In the genomic region with DNA sequence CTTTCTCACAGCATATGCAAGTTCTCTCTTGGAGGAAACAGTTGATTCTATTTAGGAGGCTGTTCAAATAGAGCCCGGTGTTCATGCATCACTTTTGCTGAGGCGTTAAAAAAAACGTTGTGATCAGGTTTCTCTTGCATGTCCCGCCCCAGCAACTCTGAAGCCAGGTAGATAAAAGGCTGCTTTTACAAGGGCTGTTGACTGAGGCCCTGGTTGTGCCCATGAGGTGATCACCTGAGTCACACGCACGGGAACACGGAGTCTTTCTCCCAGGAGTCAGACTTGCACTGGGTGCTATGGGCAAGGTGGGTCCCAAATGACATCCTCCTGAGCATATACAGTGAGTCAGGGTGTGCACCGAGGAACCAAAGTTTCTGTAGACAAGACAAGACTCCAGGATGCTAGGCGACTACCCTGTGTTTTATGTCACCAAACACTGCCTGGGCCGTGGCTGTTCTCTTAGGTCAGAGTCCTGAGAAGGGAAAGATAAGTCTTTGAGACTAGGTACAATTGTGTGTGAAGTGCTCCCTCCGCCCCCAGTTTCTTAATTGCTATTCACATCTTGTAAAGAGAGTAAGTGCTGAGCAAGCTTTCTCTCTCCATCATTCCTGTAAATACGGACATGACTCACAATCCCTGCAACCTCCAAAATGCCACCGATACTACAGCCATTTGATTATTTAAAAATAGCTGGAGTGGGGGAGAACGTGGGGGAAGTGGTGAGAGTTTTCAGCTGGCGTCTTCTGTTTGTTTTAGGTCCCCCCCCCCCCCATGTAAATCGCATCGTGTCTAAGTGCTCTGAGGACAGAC, we compare ENCODE assay signal across 25 mouse cellular contexts. TPM values are rescaled to one million over a fixed set of nuclear protein-coding genes. Genes with fewer than 3 reads are reported as not detected.
DNase-seq lines count a peak whose midpoint lies in the region; ATAC-seq and TF ChIP-seq lines count a peak whose summit lies in the region.
"Had no signal": no experiment of that assay in that cellular context is flagged by ENCODE, and none has a peak within 500 bp of the region (broad histone marks: within the 10 kb centered on the region; RNA-seq: fewer than 3 reads in every experiment).

No protein-coding gene starts in this region.

- no peak overlapping the region for H3K4me3 ChIP-seq in lung, embryonic 14.5 days (ENCODE audit: low read depth, low read length)
- no peak overlapping the region for H3K4me3 ChIP-seq in midbrain, postnatal 0 days (ENCODE audit: low read depth, low read length)
- H3K4me3 ChIP-seq: hindbrain, embryonic 12.5 days; lung, embryonic 15.5 days; midbrain, embryonic 10.5 days had no signal

- ATAC-seq in lung, embryonic 14.5 days (ENCODE audit: insufficient read depth) = 0 out of 2 replicates have a peak, but pooled peaks have one; percentile 44
- ATAC-seq in midbrain, postnatal 0 days (ENCODE audit: low FRiP score) = no peak
- ATAC-seq: activated CD4-positive, CD25-positive, alpha-beta regulatory T cell, adult 4 months; forebrain, embryonic 14.5 days; midbrain, embryonic 16.5 days had no signal

- no peak overlapping the region for H3K9ac ChIP-seq in lung, embryonic 14.5 days
- no peak overlapping the region for H3K9ac ChIP-seq in midbrain, postnatal 0 days (replicated peaks; ENCODE audit: low read length, poor library complexity, severe bottlenecking)
- H3K9ac ChIP-seq: hindbrain, embryonic 12.5 days; liver, embryonic 14.5 days; lung, embryonic 15.5 days had no signal

- no peak overlapping the region for H3K4me2 ChIP-seq in lung, embryonic 14.5 days
- no peak overlapping the region for H3K4me2 ChIP-seq in midbrain, postnatal 0 days (ENCODE audit: low read depth, low read length, poor library complexity, severe bottlenecking)
- H3K4me2 ChIP-seq: hindbrain, embryonic 12.5 days; lung, embryonic 15.5 days had no signal

- 30% methylated on average over 17 of the region's 17 CpGs for WGBS in lung, embryonic 14.5 days
- WGBS in large intestine, adult 2 months = 17% methylated on average over 17 of the region's 17 CpGs
- 81% methylated on average over 17 of the region's 17 CpGs for WGBS in midbrain, postnatal 0 days

- no peak overlapping the region for H3K27ac ChIP-seq in lung, embryonic 14.5 days (ENCODE audit: low read depth)
- H3K27ac ChIP-seq in midbrain, postnatal 0 days (ENCODE audit: low read depth, low read length) = no peak overlapping the region
- H3K27ac ChIP-seq: hindbrain, embryonic 12.5 days; liver, embryonic 14.5 days; lung, embryonic 15.5 days; midbrain, embryonic 10.5 days had no signal

- TF ChIP-seq CTCF in lung, embryonic 14.5 days (IDR thresholded peaks at IDR 0.05; ENCODE audit: low read depth) = no peak
- TF ChIP-seq CTCF in midbrain, postnatal 0 days (IDR thresholded peaks at IDR 0.05) = no peak

- H3K4me1 ChIP-seq in lung, embryonic 14.5 days (ENCODE audit: insufficient read depth) = no peaks in the 10 kb centered on the region
- H3K4me1 ChIP-seq in midbrain, postnatal 0 days (ENCODE audit: insufficient read depth, low read length) = no peaks in the 10 kb centered on the region
- H3K4me1 ChIP-seq: hindbrain, embryonic 12.5 days had no signal

- H3K9me3 ChIP-seq in lung, embryonic 14.5 days (ENCODE audit: low read depth, low read length) = no peaks in the 10 kb centered on the region
- no peaks in the 10 kb centered on the region for H3K9me3 ChIP-seq in midbrain, postnatal 0 days (ENCODE audit: low read length)
- H3K9me3 ChIP-seq: hindbrain, embryonic 12.5 days; lung, embryonic 15.5 days; midbrain, embryonic 10.5 days had no signal

- DNase-seq in lung, embryonic 14.5 days = no peak
- no peak for DNase-seq in lung, postnatal 10 days
- peak; percentile 64 for DNase-seq in brain, adult 2 months (ENCODE audit: low read depth, low spot score)
- DNase-seq in large intestine, adult 2 months (ENCODE audit: low read depth, low spot score) = peak; percentile 65
- peak; percentile 23 for DNase-seq in telencephalon, adult 2 months (ENCODE audit: low read depth, low spot score)
- DNase-seq in midbrain, postnatal 0 days (ENCODE audit: low spot score) = no peak
- no peak for DNase-seq in liver
- DNase-seq: adrenal gland, postnatal 10 days; cerebellum, adult 8-10 months; cerebellum, postnatal 36 days; embryo, embryonic 11 days; gastrocnemius, postnatal 10 days; heart, adult 18-20 months; kidney, adult 8-10 months; kidney, postnatal 14 days; right cerebral cortex, postnatal 4 days had no signal

- H3K36me3 ChIP-seq in lung, embryonic 14.5 days (ENCODE audit: insufficient read depth) = no peaks in the 10 kb centered on the region
- no peaks in the 10 kb centered on the region for H3K36me3 ChIP-seq in midbrain, postnatal 0 days (ENCODE audit: insufficient read depth, low read length)
- H3K36me3 ChIP-seq: hindbrain, embryonic 12.5 days; lung, embryonic 15.5 days; midbrain, embryonic 10.5 days had no signal

- H3K27me3 ChIP-seq in lung, embryonic 14.5 days (ENCODE audit: insufficient read depth, low read length) = no peaks in the 10 kb centered on the region
- H3K27me3 ChIP-seq in midbrain, postnatal 0 days (ENCODE audit: insufficient read depth, low read length) = no peaks in the 10 kb centered on the region
- H3K27me3 ChIP-seq: hindbrain, embryonic 12.5 days; lung, embryonic 15.5 days had no signal

RNA-seq across cellular contexts. Expression of a gene that starts 49.8 kb away (rescaled TPM):
- 0.21 and 0.32 TPM in 2 replicates for polyA plus RNA-seq in lung, embryonic 14.5 days (2014; fragmentation: Nextera tagmentation; extraction: Ambion mirVana)
- 0.41 and 0.53 TPM in 2 replicates for polyA plus RNA-seq in large intestine, adult 2 months (2012; rRNA removed)
- 0.38 TPM in 1 of 2 replicates, not detected in the other for total RNA-seq in midbrain, postnatal 0 days (2014; rRNA removed)
- polyA plus RNA-seq in midbrain, postnatal 0 days (2015; fragmentation: Nextera tagmentation; extraction: Ambion mirVana) = not detected in 2 replicates
- total RNA-seq: MEL; neutrophil, adult 5-6 weeks had no signal
- polyA plus RNA-seq: activated CD4-positive, CD25-positive, alpha-beta regulatory T cell, adult 4 months; forebrain, embryonic 14.5 days; midbrain, embryonic 10.5 days; midbrain, embryonic 16.5 days had no signal

Comparison
In these comparisons a context has a peak if more than half of its experiments do, and no peak if none do; other contexts are left out.
1. DNase-seq: peak in brain, adult 2 months (single experiment), large intestine, adult 2 months (single experiment) and telencephalon, adult 2 months (single experiment); none in lung, embryonic 14.5 days (single experiment), lung, postnatal 10 days (single experiment), midbrain, postnatal 0 days (single experiment) and liver (single experiment).